Mouse (Mus musculus) megakaryocyte, embryonic 14.5 days (primary cell): ENCODE data around the gene Dsn1. TPM values are rescaled to one million over a fixed set of nuclear protein-coding genes. Genes with fewer than 3 reads are reported as not detected.

Source experiments
- H3K27me3 ChIP-seq: replicated peaks from 2 replicates; pipeline ENCODE3; 2012; ENCODE audit warnings: inconsistent platforms
- H3K36me3 ChIP-seq: replicated peaks from 2 replicates; pipeline ENCODE3; 2012; ENCODE audit warnings: low read length, inconsistent platforms, mixed read lengths
- H3K4me1 ChIP-seq: 2 replicates; pipeline ENCODE4 v1.6.1; 2012; ENCODE audit warnings: inconsistent platforms
- H3K4me3 ChIP-seq: replicated peaks from 2 replicates; pipeline ENCODE3; 2012; ENCODE audit warnings: moderate library complexity, mild to moderate bottlenecking, inconsistent platforms
- H3K9me3 ChIP-seq: 2 replicates; pipeline ENCODE4 v1.6.1; 2012; ENCODE audit warnings: inconsistent platforms
- FLI1 ChIP-seq: IDR thresholded peaks from 2 replicates; pipeline ENCODE4 v1.6.1; 2012; ENCODE audit warnings: low read length, inconsistent platforms, mixed read lengths
- GATA1 ChIP-seq: IDR thresholded peaks from 3 replicates; pipeline ENCODE4 v1.6.1; 2012; ENCODE audit warnings: mixed read lengths, low read length, inconsistent platforms, borderline replicate concordance
- polyA plus RNA-seq: library from polyadenylated mRNA; stranded (reverse); fragments of >175 nt; gene quantifications from 2 replicates; pipeline ENCODE4 v1.2.3, GENCODE M21; 2012; ENCODE audit warnings: low replicate concordance; ENCODE audit not compliant: insufficient read depth

Dsn1 gene
- polyA plus RNA-seq: 0.73 TPM in 1 of 2 replicates, not detected in the other

- peak within 1 kb of the TSS; percentile 97 for H3K4me3 ChIP-seq
- H3K36me3 ChIP-seq: peaks cover 30% of the 10 kb centered on the region
- no peaks in the 10 kb centered on the region for H3K27me3 ChIP-seq
- TF ChIP-seq FLI1: no peak
- no peak for TF ChIP-seq GATA1
- H3K9me3 ChIP-seq: no peaks in the 10 kb centered on the region
- peaks cover 59% of the 10 kb centered on the region for H3K4me1 ChIP-seq
Measured at GRCm38 (mm10) chr2:157006511-157007233, at the start of gene Dsn1. TSS of gene Dsn1 (minus strand) at chr2:157007154.

- Histone ChIP-seq H3K27me3 (no peaks in the 10 kb centered on the region), H3K36me3 (peaks cover 84% of the 10 kb centered on the region), H3K4me1 (peaks cover 52% of the 10 kb centered on the region), H3K4me3 (no peak overlapping the region), H3K9me3 (no peaks in the 10 kb centered on the region)
- TF ChIP-seq FLI1 (no peak), GATA1 (no peak)
Measured at GRCm38 (mm10) chr2:157055721-157056120, 48.8 kb upstream of the Dsn1 start.

- Histone ChIP-seq H3K9me3 (no peaks in the 10 kb centered on the region), H3K36me3 (peaks cover 84% of the 10 kb centered on the region), H3K4me1 (peaks cover 50% of the 10 kb centered on the region), H3K4me3 (peak overlapping the region; percentile 10), H3K27me3 (peaks cover 1% of the 10 kb centered on the region)
- TF ChIP-seq FLI1: no peak
- no peak for TF ChIP-seq GATA1
Measured at GRCm38 (mm10) chr2:157054816-157055215, 47.9 kb upstream of the Dsn1 start.

- H3K4me3 ChIP-seq: no peak overlapping the region
Measured at GRCm38 (mm10) chr2:157054297-157054696, 47.3 kb upstream of the Dsn1 start.

GRCm38 (mm10) chr2:157053787-157054186, 46.8 kb upstream of the Dsn1 start:
- no peaks in the 10 kb centered on the region for H3K9me3 ChIP-seq
- TF ChIP-seq FLI1: no peak
- TF ChIP-seq GATA1: no peak
- peaks cover 2% of the 10 kb centered on the region for H3K27me3 ChIP-seq
- no peak overlapping the region for H3K4me3 ChIP-seq
- peaks cover 56% of the 10 kb centered on the region for H3K4me1 ChIP-seq
- peaks cover 82% of the 10 kb centered on the region for H3K36me3 ChIP-seq

More at GRCm38 (mm10) chr2:157054297-157054696, 47.3 kb upstream of the Dsn1 start:
- TF ChIP-seq FLI1 (no peak), GATA1 (no peak)
- Histone ChIP-seq H3K9me3 (no peaks in the 10 kb centered on the region), H3K27me3 (peaks cover 2% of the 10 kb centered on the region), H3K4me1 (peaks cover 54% of the 10 kb centered on the region), H3K36me3 (peaks cover 84% of the 10 kb centered on the region)

GRCm38 (mm10) chr2:157053124-157053523, 46.2 kb upstream of the Dsn1 start:
- no peak overlapping the region for H3K4me3 ChIP-seq
- H3K27me3 ChIP-seq: peaks cover 2% of the 10 kb centered on the region
- TF ChIP-seq FLI1 (no peak), GATA1 (no peak)
- H3K4me1 ChIP-seq: peaks cover 59% of the 10 kb centered on the region
- H3K9me3 ChIP-seq: no peaks in the 10 kb centered on the region
- H3K36me3 ChIP-seq: peaks cover 79% of the 10 kb centered on the region

GRCm38 (mm10) chr2:157052448-157052847, 45.5 kb upstream of the Dsn1 start:
- no peak for TF ChIP-seq FLI1
- TF ChIP-seq GATA1: no peak
- no peak overlapping the region for H3K4me3 ChIP-seq

GRCm38 (mm10) chr2:157049831-157050243, 42.9 kb upstream of the Dsn1 start:
- peaks cover 82% of the 10 kb centered on the region for H3K36me3 ChIP-seq
- no peak overlapping the region for H3K4me3 ChIP-seq
- TF ChIP-seq GATA1: no peak
- TF ChIP-seq FLI1: no peak
- peaks cover 53% of the 10 kb centered on the region for H3K4me1 ChIP-seq
- H3K27me3 ChIP-seq: peaks cover 2% of the 10 kb centered on the region
- peaks cover 13% of the 10 kb centered on the region for H3K9me3 ChIP-seq

More at GRCm38 (mm10) chr2:157052448-157052847, 45.5 kb upstream of the Dsn1 start:
- peaks cover 76% of the 10 kb centered on the region for H3K36me3 ChIP-seq
- H3K4me1 ChIP-seq: peaks cover 62% of the 10 kb centered on the region
- H3K9me3 ChIP-seq: no peaks in the 10 kb centered on the region
- H3K27me3 ChIP-seq: peaks cover 2% of the 10 kb centered on the region

GRCm38 (mm10) chr2:157048395-157049181, 41.6 kb upstream of the Dsn1 start:
- Histone ChIP-seq H3K4me1 (peaks cover 47% of the 10 kb centered on the region), H3K4me3 (no peak overlapping the region), H3K36me3 (peaks cover 82% of the 10 kb centered on the region), H3K9me3 (peaks cover 16% of the 10 kb centered on the region), H3K27me3 (peaks cover 2% of the 10 kb centered on the region)
- TF ChIP-seq GATA1: no peak
- no peak for TF ChIP-seq FLI1

- Histone ChIP-seq H3K36me3 (peaks cover 72% of the 10 kb centered on the region), H3K4me3 (no peak overlapping the region), H3K4me1 (peaks cover 49% of the 10 kb centered on the region), H3K27me3 (peaks cover 2% of the 10 kb centered on the region), H3K9me3 (peaks cover 16% of the 10 kb centered on the region)
- TF ChIP-seq GATA1 (no peak), FLI1 (no peak)
Measured at GRCm38 (mm10) chr2:157046956-157047355, 40.0 kb upstream of the Dsn1 start.
